Mouse (Mus musculus) hindbrain, embryonic 11.5 days (tissue): ENCODE data around the gene Cenpa. TPM values are rescaled to one million over a fixed set of nuclear protein-coding genes. Genes with fewer than 3 reads are reported as not detected.

Experiments used
- ATAC-seq: fragments of 200-750 bp; cut with Nextera tagmentation; 2 replicates; pipeline ENCODE4 v1.8.0; 2017; ENCODE audit warnings: mild to moderate bottlenecking, moderate TSS enrichment, moderate library complexity; ENCODE audit not compliant: low FRiP score
- DNase-seq: peaks from one replicate; pipeline ENCODE4 v3.0.0-alpha.2; 2015; ENCODE audit warnings: low spot score
- H3K27ac ChIP-seq: fragments of 300-500 bp; sonication (generic); 2 replicates; pipeline ENCODE4 v1.5.1; 2014; ENCODE audit warnings: mild to moderate bottlenecking, low read depth, low read length
- H3K27me3 ChIP-seq: fragments of 300-500 bp; sonication (generic); 2 replicates; pipeline ENCODE4 v1.6.1; 2014; ENCODE audit warnings: mild to moderate bottlenecking, low read length, moderate library complexity, mixed read lengths; ENCODE audit not compliant: control insufficient read depth, insufficient read depth
- H3K36me3 ChIP-seq: fragments of 300-500 bp; sonication (generic); 2 replicates; pipeline ENCODE4 v1.6.1; 2014; ENCODE audit warnings: mild to moderate bottlenecking, low read length, moderate library complexity, mixed read lengths; ENCODE audit not compliant: control insufficient read depth, insufficient read depth
- H3K4me1 ChIP-seq: fragments of 300-500 bp; sonication (generic); replicated peaks from 2 replicates; pipeline ENCODE4 v1.6.1; 2014; ENCODE audit warnings: low read length, mixed read lengths; ENCODE audit not compliant: control insufficient read depth, insufficient read depth
- H3K4me2 ChIP-seq: fragments of 300-500 bp; sonication (generic); replicated peaks from 2 replicates; pipeline ENCODE4 v1.6.1; 2014; ENCODE audit warnings: mild to moderate bottlenecking, low read depth, low read length
- H3K4me3 ChIP-seq: fragments of 300-500 bp; sonication (generic); 2 replicates; pipeline ENCODE4 v1.5.1; 2014; ENCODE audit warnings: low read depth, low read length
- H3K9ac ChIP-seq: fragments of 300-500 bp; sonication (generic); 2 replicates; pipeline ENCODE4 v1.6.1; 2014; ENCODE audit warnings: low read depth, low read length
- H3K9me3 ChIP-seq: fragments of 300-500 bp; sonication (generic); 2 replicates; pipeline ENCODE4 v1.6.1; 2016; ENCODE audit warnings: low read length; ENCODE audit not compliant: control insufficient read depth
- WGBS: fragments of 180-500 bp; shearing (Covaris S2); extraction: QIAGEN DNeasy Blood & Tissue Kit; methylation state at CpG from one replicate; pipeline ENCODE4 v1.1.7; 2014; 5-methylcytosine and 5-hydroxymethylcytosine counted together
- polyA plus RNA-seq: library from polyadenylated mRNA; unstranded; fragments of >200 nt; fragmentation: Nextera tagmentation; extraction: Ambion mirVana; gene quantifications from 2 replicates; pipeline ENCODE4 v1.2.1, GENCODE M21; 2014

Cenpa gene
- polyA plus RNA-seq, 1 experiment from 2014 or later: 324 TPM

DNA sequence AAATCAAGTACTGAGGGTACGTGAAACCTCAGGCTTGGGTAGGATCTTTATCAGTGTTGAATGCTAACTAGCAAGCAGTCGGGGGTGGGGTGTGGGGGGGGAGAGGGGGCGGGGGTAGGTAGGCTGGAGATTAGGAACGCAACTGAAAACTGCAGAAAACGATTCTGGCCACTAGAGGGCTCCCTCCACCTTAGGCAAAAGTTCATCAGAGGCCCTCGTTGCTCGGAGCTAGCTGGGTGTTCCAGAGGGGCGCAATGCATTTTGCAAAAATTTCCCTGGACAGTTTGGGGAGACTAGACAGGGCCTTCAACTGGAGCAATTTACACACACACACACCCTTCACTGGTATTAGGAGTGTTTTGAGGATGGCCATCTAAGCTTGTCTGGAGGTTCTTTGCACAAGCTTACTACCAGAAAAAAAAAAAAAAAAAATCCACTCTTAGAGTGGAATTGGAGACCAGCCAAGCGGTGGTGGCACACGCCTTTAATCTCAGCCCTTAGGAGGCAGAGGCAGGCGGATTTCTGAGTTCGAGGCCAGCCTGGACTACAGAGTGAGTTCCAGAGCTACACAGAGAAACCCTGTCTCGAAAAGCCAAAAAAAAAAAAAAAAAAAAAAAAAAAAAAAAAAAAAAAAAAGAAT lies 43.3 kb downstream of the Cenpa start:
- Histone ChIP-seq H3K9ac (no peak overlapping the region), H3K4me2 (no peak overlapping the region), H3K27me3 (peaks cover 4% of the 10 kb centered on the region; the same call in 1 of the 2 replicates), H3K9me3 (no peaks in the 10 kb centered on the region), H3K4me1 (no peaks in the 10 kb centered on the region; the same call in 1 of the 2 replicates), H3K27ac (no peak overlapping the region), H3K36me3 (no peaks in the 10 kb centered on the region), H3K4me3 (no peak overlapping the region)
- DNase-seq (peak; percentile 92), ATAC-seq (no peak)
- 15% methylated on average over 13 of the region's 13 CpGs for WGBS

- Histone ChIP-seq H3K27me3 (peaks cover 4% of the 10 kb centered on the region; the same call in 1 of the 2 replicates), H3K9me3 (no peaks in the 10 kb centered on the region), H3K9ac (no peak overlapping the region; the same call in 1 of the 2 replicates), H3K4me3 (no peak overlapping the region), H3K36me3 (no peaks in the 10 kb centered on the region), H3K27ac (no peak overlapping the region), H3K4me1 (no peaks in the 10 kb centered on the region; the same call in 1 of the 2 replicates), H3K4me2 (peak overlapping the region; percentile 81)
- DNase-seq (no peak), ATAC-seq (no peak)
- WGBS: 25% methylated on average over 8 of the region's 8 CpGs
Observed at GRCm38 (mm10) chr5:30710486-30710885, 43.9 kb downstream of the Cenpa start.

GRCm38 (mm10) chr5:30711147-30712001 lies 44.8 kb downstream of the Cenpa start, which contains the start of gene Dpysl5:
Dpysl5 (plus strand) TSS chr5:30711564.
- peak within 1 kb of the TSS; percentile 94 for H3K9ac ChIP-seq
- ATAC-seq: peak; percentile 88
- H3K9me3 ChIP-seq: no peaks in the 10 kb centered on the region
- H3K27ac ChIP-seq: peak within 1 kb of the TSS; percentile 94
- H3K4me2 ChIP-seq: peak within 1 kb of the TSS; percentile 81
- peaks cover 4% of the 10 kb centered on the region; the same call in 1 of the 2 replicates for H3K27me3 ChIP-seq
- DNase-seq: peak; percentile 91
- no peaks in the 10 kb centered on the region for H3K36me3 ChIP-seq
- H3K4me1 ChIP-seq: no peaks in the 10 kb centered on the region; the same call in 1 of the 2 replicates
- under 1% methylated on average over 59 of the region's 71 CpGs for WGBS
- peak within 1 kb of the TSS; percentile 83 for H3K4me3 ChIP-seq

GRCm38 (mm10) chr5:30712002-30712390 lies 45.4 kb downstream of the Cenpa start:
- Histone ChIP-seq H3K4me3 (peak overlapping the region; percentile 83), H3K27ac (peak overlapping the region; percentile 94), H3K9ac (peak overlapping the region; percentile 94), H3K4me2 (peak overlapping the region; percentile 81), H3K4me1 (no peaks in the 10 kb centered on the region; the same call in 1 of the 2 replicates), H3K9me3 (no peaks in the 10 kb centered on the region), H3K36me3 (no peaks in the 10 kb centered on the region), H3K27me3 (peaks cover 4% of the 10 kb centered on the region; the same call in 1 of the 2 replicates)
- ATAC-seq (no peak), DNase-seq (no peak)
- 1% methylated on average over 14 of the region's 14 CpGs for WGBS

- under 1% methylated on average over 42 of the region's 43 CpGs for WGBS
- DNase-seq (peak; percentile 76), ATAC-seq (peak; percentile 61)
- Histone ChIP-seq H3K4me1 (no peaks in the 10 kb centered on the region; the same call in 1 of the 2 replicates), H3K36me3 (no peaks in the 10 kb centered on the region), H3K4me2 (peak overlapping the region; percentile 81), H3K27me3 (peaks cover 4% of the 10 kb centered on the region; the same call in 1 of the 2 replicates), H3K27ac (peak overlapping the region; percentile 94), H3K9ac (peak overlapping the region; percentile 94), H3K9me3 (no peaks in the 10 kb centered on the region), H3K4me3 (peak overlapping the region; percentile 83)
Observed at GRCm38 (mm10) chr5:30712441-30713298, 46.1 kb downstream of the Cenpa start.

- H3K4me1 ChIP-seq: no peaks in the 10 kb centered on the region; the same call in 1 of the 2 replicates
- no peaks in the 10 kb centered on the region for H3K9me3 ChIP-seq
- H3K27ac ChIP-seq: peak overlapping the region; percentile 94
- H3K36me3 ChIP-seq: no peaks in the 10 kb centered on the region
- DNase-seq (no peak), ATAC-seq (peak; percentile 41)
- H3K4me2 ChIP-seq: peak overlapping the region; percentile 81
- WGBS: under 1% methylated on average over 20 of the region's 20 CpGs
- H3K4me3 ChIP-seq: peak overlapping the region; percentile 83
- H3K9ac ChIP-seq: peak overlapping the region; percentile 94
- H3K27me3 ChIP-seq: peaks cover 4% of the 10 kb centered on the region; the same call in 1 of the 2 replicates
Observed at GRCm38 (mm10) chr5:30713299-30713675, 46.7 kb downstream of the Cenpa start.

GRCm38 (mm10) chr5:30713691-30714090 lies 47.1 kb downstream of the Cenpa start:
- Histone ChIP-seq H3K9me3 (no peaks in the 10 kb centered on the region), H3K36me3 (no peaks in the 10 kb centered on the region), H3K27ac (peak overlapping the region; percentile 94), H3K9ac (peak overlapping the region; percentile 94), H3K4me2 (peak overlapping the region; percentile 81), H3K27me3 (peaks cover 4% of the 10 kb centered on the region; the same call in 1 of the 2 replicates), H3K4me1 (peaks cover 1% of the 10 kb centered on the region; the same call in 1 of the 2 replicates), H3K4me3 (peak overlapping the region; percentile 83)
- ATAC-seq: no peak
- DNase-seq: no peak
- 18% methylated on average over 11 of the region's 11 CpGs for WGBS

- WGBS: 93% methylated on average over 2 of the region's 2 CpGs
- Histone ChIP-seq H3K4me3 (no peak overlapping the region), H3K4me1 (peaks cover 3% of the 10 kb centered on the region; the same call in 1 of the 2 replicates), H3K36me3 (no peaks in the 10 kb centered on the region), H3K27ac (no peak overlapping the region), H3K4me2 (no peak overlapping the region), H3K9ac (no peak overlapping the region), H3K27me3 (no peaks in the 10 kb centered on the region), H3K9me3 (no peaks in the 10 kb centered on the region)
- no peak for ATAC-seq
- DNase-seq: no peak
Observed at GRCm38 (mm10) chr5:30716311-30716710, 49.7 kb downstream of the Cenpa start.
